Mouse (Mus musculus): Measurements from ENCODE around the gene Kdelr2. TPM values are rescaled to one million over a fixed set of nuclear protein-coding genes. Genes with fewer than 3 reads are reported as not detected.

Kdelr2 gene
- polyA plus RNA-seq, 1 experiment = 4.8 TPM

GRCm38 (mm10) chr5:143367931-143368330, 35.7 kb upstream of the Kdelr2 start:
- H3K27me3 ChIP-seq (ENCODE audit: control insufficient read depth) = peaks cover 90% of the 10 kb centered on the region
- no peaks in the 10 kb centered on the region; the same call in 1 of the 2 replicates for H3K4me1 ChIP-seq (ENCODE audit: control insufficient read depth)
- no peaks in the 10 kb centered on the region for H3K9me3 ChIP-seq (ENCODE audit: control insufficient read depth, low read length)
- H3K4me3 ChIP-seq (replicated peaks) = no peak overlapping the region
- H3K36me3 ChIP-seq (ENCODE audit: control insufficient read depth) = no peaks in the 10 kb centered on the region
- TF ChIP-seq TAL1 (IDR thresholded peaks at IDR 0.05; ENCODE audit: low read length) (no peak), GATA1 (IDR thresholded peaks at IDR 0.05; ENCODE audit: low read length) (no peak)

GRCm38 (mm10) chr5:143369611-143370255, 33.9 kb upstream of the Kdelr2 start:
- peaks cover 90% of the 10 kb centered on the region for H3K27me3 ChIP-seq (ENCODE audit: control insufficient read depth)
- H3K4me3 ChIP-seq (replicated peaks) = no peak overlapping the region

GRCm38 (mm10) chr5:143370416-143371145, 33.1 kb upstream of the Kdelr2 start:
- H3K4me1 ChIP-seq (ENCODE audit: control insufficient read depth) = peaks cover 6% of the 10 kb centered on the region
- H3K9me3 ChIP-seq (ENCODE audit: control insufficient read depth, low read length) = no peaks in the 10 kb centered on the region
- TF ChIP-seq GATA1 (IDR thresholded peaks at IDR 0.05; ENCODE audit: low read length) (no peak), TAL1 (IDR thresholded peaks at IDR 0.05; ENCODE audit: low read length) (no peak)
- peaks cover 88% of the 10 kb centered on the region for H3K27me3 ChIP-seq (ENCODE audit: control insufficient read depth)
- H3K4me3 ChIP-seq (replicated peaks) = no peak overlapping the region
- H3K36me3 ChIP-seq (ENCODE audit: control insufficient read depth) = no peaks in the 10 kb centered on the region

More at GRCm38 (mm10) chr5:143369611-143370255, 33.9 kb upstream of the Kdelr2 start:
- TF ChIP-seq TAL1 (IDR thresholded peaks at IDR 0.05; ENCODE audit: low read length) (no peak), GATA1 (IDR thresholded peaks at IDR 0.05; ENCODE audit: low read length) (no peak)
- H3K9me3 ChIP-seq (ENCODE audit: control insufficient read depth, low read length) = no peaks in the 10 kb centered on the region
- H3K36me3 ChIP-seq (ENCODE audit: control insufficient read depth) = no peaks in the 10 kb centered on the region
- H3K4me1 ChIP-seq (ENCODE audit: control insufficient read depth) = no peaks in the 10 kb centered on the region; the same call in 1 of the 2 replicates

GRCm38 (mm10) chr5:143371146-143371510, 32.5 kb upstream of the Kdelr2 start:
- H3K27me3 ChIP-seq (ENCODE audit: control insufficient read depth) = peaks cover 84% of the 10 kb centered on the region
- peaks cover under 1% of the 10 kb centered on the region; the same call in 1 of the 2 replicates for H3K9me3 ChIP-seq (ENCODE audit: control insufficient read depth, low read length)

GRCm38 (mm10) chr5:143372818-143373217, 30.8 kb upstream of the Kdelr2 start:
- no peaks in the 10 kb centered on the region for H3K36me3 ChIP-seq (ENCODE audit: control insufficient read depth)
- peaks cover 80% of the 10 kb centered on the region for H3K27me3 ChIP-seq (ENCODE audit: control insufficient read depth)
- peaks cover 6% of the 10 kb centered on the region for H3K4me1 ChIP-seq (ENCODE audit: control insufficient read depth)
- no peak for TF ChIP-seq GATA1 (IDR thresholded peaks at IDR 0.05; ENCODE audit: low read length)
- no peak for TF ChIP-seq TAL1 (IDR thresholded peaks at IDR 0.05; ENCODE audit: low read length)
- H3K9me3 ChIP-seq (ENCODE audit: control insufficient read depth, low read length) = peaks cover 7% of the 10 kb centered on the region
- H3K4me3 ChIP-seq (replicated peaks) = no peak overlapping the region

More at GRCm38 (mm10) chr5:143371146-143371510, 32.5 kb upstream of the Kdelr2 start:
- Histone ChIP-seq H3K4me3 (replicated peaks) (no peak overlapping the region), H3K36me3 (ENCODE audit: control insufficient read depth) (no peaks in the 10 kb centered on the region), H3K4me1 (ENCODE audit: control insufficient read depth) (peaks cover 6% of the 10 kb centered on the region)
- TF ChIP-seq TAL1 (IDR thresholded peaks at IDR 0.05; ENCODE audit: low read length) = no peak
- no peak for TF ChIP-seq GATA1 (IDR thresholded peaks at IDR 0.05; ENCODE audit: low read length)

GRCm38 (mm10) chr5:143375242-143375641, 28.4 kb upstream of the Kdelr2 start:
- peaks cover 7% of the 10 kb centered on the region for H3K9me3 ChIP-seq (ENCODE audit: control insufficient read depth, low read length)
- no peak for TF ChIP-seq TAL1 (IDR thresholded peaks at IDR 0.05; ENCODE audit: low read length)
- no peak for TF ChIP-seq GATA1 (IDR thresholded peaks at IDR 0.05; ENCODE audit: low read length)
- H3K27me3 ChIP-seq (ENCODE audit: control insufficient read depth) = peaks cover 56% of the 10 kb centered on the region
- H3K36me3 ChIP-seq (ENCODE audit: control insufficient read depth) = no peaks in the 10 kb centered on the region
- H3K4me3 ChIP-seq (replicated peaks) = no peak overlapping the region
- peaks cover 6% of the 10 kb centered on the region for H3K4me1 ChIP-seq (ENCODE audit: control insufficient read depth)

GRCm38 (mm10) chr5:143376156-143376555, 27.5 kb upstream of the Kdelr2 start:
- Histone ChIP-seq H3K27me3 (ENCODE audit: control insufficient read depth) (peaks cover 47% of the 10 kb centered on the region), H3K4me3 (replicated peaks) (no peak overlapping the region), H3K9me3 (ENCODE audit: control insufficient read depth, low read length) (peaks cover 7% of the 10 kb centered on the region), H3K4me1 (ENCODE audit: control insufficient read depth) (peaks cover 6% of the 10 kb centered on the region), H3K36me3 (ENCODE audit: control insufficient read depth) (no peaks in the 10 kb centered on the region)
- no peak for TF ChIP-seq GATA1 (IDR thresholded peaks at IDR 0.05; ENCODE audit: low read length)
- TF ChIP-seq TAL1 (IDR thresholded peaks at IDR 0.05; ENCODE audit: low read length) = no peak

GRCm38 (mm10) chr5:143386797-143387621, 16.6 kb upstream of the Kdelr2 start:
- Histone ChIP-seq H3K4me1 (ENCODE audit: control insufficient read depth) (peaks cover 8% of the 10 kb centered on the region), H3K36me3 (ENCODE audit: control insufficient read depth) (no peaks in the 10 kb centered on the region), H3K4me3 (replicated peaks) (no peak overlapping the region), H3K27me3 (ENCODE audit: control insufficient read depth) (peaks cover 46% of the 10 kb centered on the region), H3K9me3 (ENCODE audit: control insufficient read depth, low read length) (no peaks in the 10 kb centered on the region)
- no peak for TF ChIP-seq GATA1 (IDR thresholded peaks at IDR 0.05; ENCODE audit: low read length)
- no peak for TF ChIP-seq TAL1 (IDR thresholded peaks at IDR 0.05; ENCODE audit: low read length)

All from erythroblast, embryonic 14.5 days (primary cell).